Mouse (Mus musculus) forebrain, embryonic 16.5 days (tissue): ENCODE measurements around the gene Vmn1r35. TPM values are rescaled to one million over a fixed set of nuclear protein-coding genes. Genes with fewer than 3 reads are reported as not detected.
"Not testable (repeated sequence)": the region's sequence is repeated elsewhere in the genome, so short reads cannot be mapped to it uniquely, and the experiment has no call there.

Experiments used
- ATAC-seq: fragments of 200-750 bp; cut with Nextera tagmentation; 2 replicates; pipeline ENCODE4 v1.8.0; 2017; ENCODE audit warnings: mild to moderate bottlenecking, moderate library complexity
- H3K27ac ChIP-seq: fragments of 300-500 bp; sonication (generic); 2 replicates; pipeline ENCODE4 v1.5.1; 2014; ENCODE audit warnings: low read length, control low read depth
- H3K27me3 ChIP-seq: fragments of 300-500 bp; sonication (generic); replicated peaks from 2 replicates; pipeline ENCODE4 v1.6.1; 2014; ENCODE audit warnings: low read length; ENCODE audit not compliant: control insufficient read depth, insufficient read depth
- H3K36me3 ChIP-seq: fragments of 300-500 bp; sonication (generic); 2 replicates; pipeline ENCODE4 v1.6.1; 2014; ENCODE audit not compliant: control insufficient read depth, insufficient read depth
- H3K4me1 ChIP-seq: fragments of 300-500 bp; sonication (generic); replicated peaks from 2 replicates; pipeline ENCODE4 v1.6.1; 2014; ENCODE audit warnings: low read length; ENCODE audit not compliant: control insufficient read depth, insufficient read depth
- H3K4me2 ChIP-seq: fragments of 300-500 bp; sonication (generic); 2 replicates; pipeline ENCODE4 v1.6.1; 2014; ENCODE audit warnings: mild to moderate bottlenecking, low read length, control low read depth
- H3K4me3 ChIP-seq: fragments of 300-500 bp; sonication (generic); replicated peaks from 2 replicates; pipeline ENCODE4 v1.5.1; 2014; ENCODE audit warnings: mild to moderate bottlenecking, low read length, control low read depth
- H3K9ac ChIP-seq: fragments of 300-500 bp; sonication (generic); replicated peaks from 2 replicates; pipeline ENCODE4 v1.6.1; 2014; ENCODE audit warnings: low read depth, low read length, control low read depth
- H3K9me3 ChIP-seq: fragments of 300-500 bp; sonication (generic); 2 replicates; pipeline ENCODE4 v1.6.1; 2016; ENCODE audit warnings: low read length; ENCODE audit not compliant: control insufficient read depth
- WGBS: fragments of 180-500 bp; shearing (Covaris S2); extraction: QIAGEN DNeasy Blood & Tissue Kit; methylation state at CpG from one replicate; pipeline ENCODE4 v1.1.7; 2014; 5-methylcytosine and 5-hydroxymethylcytosine counted together
- polyA plus RNA-seq: library from polyadenylated mRNA; unstranded; fragments of >200 nt; fragmentation: Nextera tagmentation; extraction: Ambion mirVana; gene quantifications from 2 replicates; pipeline ENCODE4 v1.2.1, GENCODE M21; 2015

The Vmn1r35 gene
- not detected in 2 replicates for polyA plus RNA-seq

DNA sequence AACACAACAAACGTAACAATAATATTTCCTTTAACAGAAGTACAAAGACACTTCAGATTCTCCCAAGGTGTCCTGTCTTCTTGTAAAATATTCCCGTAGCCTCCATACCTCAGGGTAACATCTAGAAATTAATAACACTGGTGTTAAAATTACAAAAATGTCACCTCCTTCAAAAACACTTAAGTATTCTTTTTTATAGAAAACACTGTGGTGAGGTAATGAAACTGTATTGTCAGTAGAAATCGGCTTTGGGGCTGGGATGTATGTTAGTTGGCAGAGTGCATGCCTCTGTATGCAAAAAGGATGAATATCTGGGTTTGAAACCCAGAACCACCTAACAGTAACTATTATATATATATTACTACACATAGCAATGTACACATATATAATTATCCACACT lies at the start of gene Vmn1r35:
Gene Vmn1r35, minus strand, starts transcription at position 101 of the 400 bp plus-strand sequence.
- Histone ChIP-seq H3K4me2 (no peak within 1 kb of the TSS), H3K4me3 (no peak within 1 kb of the TSS), H3K36me3 (no peaks in the 10 kb centered on the region), H3K9me3 (no peaks in the 10 kb centered on the region), H3K4me1 (no peaks in the 10 kb centered on the region), H3K9ac (no peak within 1 kb of the TSS), H3K27me3 (no peaks in the 10 kb centered on the region), H3K27ac (no peak within 1 kb of the TSS)
- ATAC-seq, result no peak
- WGBS, result 85% methylated on average over 3 of the region's 3 CpGs

DNA sequence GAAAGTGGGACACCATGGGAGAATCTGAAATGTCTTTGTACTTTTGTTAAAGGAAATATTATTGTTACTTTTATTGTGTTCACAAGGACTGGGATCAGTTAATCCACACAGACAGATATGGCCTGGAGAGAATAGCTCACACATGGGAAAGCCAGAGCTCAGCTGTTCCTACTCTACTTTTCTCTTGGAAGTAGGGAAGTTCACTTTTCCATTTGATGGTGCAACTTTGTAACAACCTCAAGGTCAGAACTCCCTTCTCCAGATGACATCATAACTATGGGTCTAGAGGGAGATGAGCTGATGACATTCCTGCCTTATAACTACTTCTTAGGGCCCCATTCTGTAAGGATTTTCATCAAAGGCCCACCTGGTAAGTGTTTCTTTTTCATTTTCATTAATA lies 43.4 kb upstream of the Vmn1r35 start, which contains the start of gene Vmn1r37:
Gene Vmn1r37, plus strand, starts transcription at position 301 of the 400 bp plus-strand sequence.
- not testable (repeated sequence) for H3K4me2 ChIP-seq, H3K4me1 ChIP-seq, H3K4me3 ChIP-seq, ATAC-seq, H3K27ac ChIP-seq, H3K9ac ChIP-seq, H3K36me3 ChIP-seq, H3K9me3 ChIP-seq, H3K27me3 ChIP-seq

DNA sequence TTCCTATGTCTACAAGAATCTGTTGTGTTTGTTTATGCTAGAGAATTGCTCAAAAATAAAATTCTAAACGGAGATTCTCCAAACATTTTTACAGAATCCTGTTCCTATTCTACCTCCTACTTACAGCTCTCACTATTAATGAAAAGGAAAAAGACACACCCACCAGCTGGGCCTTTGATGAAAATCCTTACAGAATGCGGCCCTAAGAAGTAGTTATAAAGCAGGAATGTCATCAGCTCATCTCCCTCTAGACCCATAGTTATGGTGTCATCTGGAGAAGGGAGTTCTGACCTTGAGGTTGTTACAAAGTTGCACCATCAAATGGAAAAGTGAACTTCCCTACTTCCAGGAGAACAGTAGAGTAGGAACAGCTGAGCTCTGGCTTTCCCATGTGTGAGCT lies 33.4 kb upstream of the Vmn1r35 start, which contains the start of gene Vmn1r36:
Gene Vmn1r36, minus strand, starts transcription at position 101 of the 400 bp plus-strand sequence.
- H3K4me1 ChIP-seq, H3K4me2 ChIP-seq, ATAC-seq, H3K36me3 ChIP-seq, H3K27ac ChIP-seq, H3K9ac ChIP-seq, H3K4me3 ChIP-seq, H3K27me3 ChIP-seq, H3K9me3 ChIP-seq: not testable (repeated sequence)
- 76% methylated on average over 2 of the region's 2 CpGs for WGBS

DNA sequence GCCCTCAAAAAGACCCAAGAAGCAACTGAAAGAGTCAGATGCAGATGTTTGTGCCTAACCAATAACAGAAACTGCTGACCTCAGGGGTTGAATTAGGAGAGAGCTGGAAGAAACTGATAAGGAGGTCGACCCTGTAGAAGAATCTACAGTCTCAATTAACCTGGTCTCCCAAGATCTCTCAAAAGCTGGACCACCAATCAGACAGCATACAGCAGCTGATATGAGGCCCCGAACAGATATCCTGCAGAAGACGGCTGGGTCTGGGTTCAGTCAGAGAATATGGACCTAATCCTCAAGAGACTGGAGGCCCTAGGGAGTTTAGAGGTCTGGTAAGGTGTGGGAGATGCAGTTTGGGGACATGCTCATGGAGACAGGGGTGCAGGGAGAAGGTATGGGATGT lies 28.1 kb upstream of the Vmn1r35 start:
- WGBS, result 90% methylated on average over 3 of the region's 3 CpGs
- Histone ChIP-seq H3K27me3 (no peaks in the 10 kb centered on the region), H3K4me2 (no peak overlapping the region), H3K36me3 (no peaks in the 10 kb centered on the region), H3K4me3 (no peak overlapping the region), H3K4me1 (no peaks in the 10 kb centered on the region), H3K27ac (no peak overlapping the region), H3K9me3 (no peaks in the 10 kb centered on the region), H3K9ac (no peak overlapping the region)
- no peak for ATAC-seq

DNA sequence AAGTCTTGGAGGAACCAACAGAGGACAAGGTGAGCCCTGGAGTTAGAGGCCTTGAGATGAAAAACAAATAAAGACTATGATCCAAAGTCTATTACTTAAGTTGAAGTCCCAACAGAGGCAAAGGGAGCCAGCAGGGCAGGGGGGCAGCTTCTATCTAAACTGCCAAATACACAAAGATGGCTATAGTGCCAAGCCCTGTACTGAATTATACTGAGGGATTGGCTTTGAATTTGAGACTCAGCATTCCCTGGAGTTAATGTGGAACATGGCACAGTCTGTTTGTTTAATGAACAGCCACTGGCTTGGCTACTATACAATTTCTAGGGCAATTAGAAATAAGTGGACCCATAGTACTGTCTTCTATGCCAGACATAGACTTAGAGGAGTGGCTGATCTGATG lies 23.2 kb upstream of the Vmn1r35 start:
- ATAC-seq, result no peak
- Histone ChIP-seq H3K27me3 (no peaks in the 10 kb centered on the region), H3K27ac (no peak overlapping the region), H3K4me2 (no peak overlapping the region), H3K9ac (no peak overlapping the region), H3K4me1 (no peaks in the 10 kb centered on the region), H3K36me3 (no peaks in the 10 kb centered on the region), H3K9me3 (no peaks in the 10 kb centered on the region), H3K4me3 (no peak overlapping the region)

DNA sequence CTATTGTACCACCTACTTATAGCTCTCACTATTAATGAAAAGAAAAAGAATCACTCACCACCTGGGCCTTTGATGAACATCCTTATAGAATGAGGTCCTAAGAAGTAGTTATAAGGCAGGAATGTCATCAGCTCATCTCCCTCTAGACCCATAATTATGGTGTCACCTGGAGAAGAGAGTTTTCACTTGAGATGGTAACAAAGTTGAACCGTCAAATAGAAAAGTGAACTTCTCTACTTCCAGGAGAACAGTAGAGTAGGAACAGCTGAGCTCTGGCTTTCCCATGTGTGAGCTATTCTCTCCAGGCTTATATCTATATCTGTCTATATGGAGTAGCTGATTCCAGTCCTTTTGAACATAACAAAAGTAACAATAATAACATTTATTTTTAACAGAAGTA lies 41.9 kb downstream of the Vmn1r35 start, which contains the start of gene Vmn1r34:
Gene Vmn1r34, minus strand, starts transcription at position 101 of the 400 bp plus-strand sequence.
- WGBS, result 100% methylated on average over 1 of the region's 1 CpGs
- Histone ChIP-seq H3K4me3 (no peak within 1 kb of the TSS), H3K36me3 (no peaks in the 10 kb centered on the region), H3K27ac (no peak within 1 kb of the TSS), H3K4me1 (no peaks in the 10 kb centered on the region), H3K27me3 (no peaks in the 10 kb centered on the region), H3K9me3 (no peaks in the 10 kb centered on the region), H3K9ac (no peak within 1 kb of the TSS), H3K4me2 (no peak within 1 kb of the TSS)
- ATAC-seq, result no peak

Other genes starting within 250 kb of the Vmn1r35 start
- 36.3 and 43.9 TPM in 2 replicates for gene Mad2l1, start 150.5 kb downstream of the Vmn1r35 start, polyA plus RNA-seq
- 0.08 TPM in 1 of 2 replicates, not detected in the other for gene Vmn1r32, start 125.8 kb downstream of the Vmn1r35 start, polyA plus RNA-seq
- gene Vmn1r33, start 67.6 kb downstream of the Vmn1r35 start, polyA plus RNA-seq, result not detected in 2 replicates
- gene Vmn1r34, start 42.0 kb downstream of the Vmn1r35 start, polyA plus RNA-seq, result not detected in 2 replicates
- not detected in 2 replicates for gene Vmn1r36, start 33.3 kb upstream of the Vmn1r35 start, polyA plus RNA-seq
- not detected in 2 replicates for gene Vmn1r37, start 43.5 kb upstream of the Vmn1r35 start, polyA plus RNA-seq
- not detected in 2 replicates for gene Vmn1r38, start 96.7 kb upstream of the Vmn1r35 start, polyA plus RNA-seq
- not detected in 2 replicates for gene Vmn1r39, start 124.7 kb upstream of the Vmn1r35 start, polyA plus RNA-seq
- 29.1 and 32.2 TPM in 2 replicates for gene Gng12, start 210.5 kb upstream of the Vmn1r35 start, polyA plus RNA-seq